Mouse (Mus musculus): ENCODE results near the gene Olfr591. TPM values are rescaled to one million over a fixed set of nuclear protein-coding genes. Genes with fewer than 3 reads are reported as not detected.

Olfr591 gene
- polyA plus RNA-seq, 1 experiment from 2014 or later, result not detected

- no peaks in the 10 kb centered on the region for H3K9me3 ChIP-seq (ENCODE audit: control insufficient read depth, low read length)
- H3K9ac ChIP-seq (ENCODE audit: low read length), result no peak overlapping the region
- H3K4me3 ChIP-seq (ENCODE audit: low read depth, low read length), result no peak overlapping the region
- H3K4me1 ChIP-seq (ENCODE audit: control insufficient read depth, insufficient read depth, low read length), result no peaks in the 10 kb centered on the region
- 48% methylated on average over 3 of the region's 3 CpGs for WGBS
- H3K27ac ChIP-seq (ENCODE audit: low read depth, low read length), result no peak overlapping the region
- no peaks in the 10 kb centered on the region for H3K36me3 ChIP-seq (ENCODE audit: control insufficient read depth, insufficient read depth, low read length)
- no peak overlapping the region for H3K4me2 ChIP-seq
- peak; percentile 84 for DNase-seq (ENCODE audit: low spot score, missing footprints)
- no peaks in the 10 kb centered on the region for H3K27me3 ChIP-seq (ENCODE audit: control insufficient read depth, insufficient read depth, low read length)
- ATAC-seq (ENCODE audit: low FRiP score), result no peak
Observed at GRCm38 (mm10) chr7:103119406-103119805, 58.7 kb downstream of the Olfr591 start.

Other genes with a start within 250 kb of the Olfr591 start
- gene Olfr573-ps1, start 235.8 kb downstream of the Olfr591 start, polyA plus RNA-seq (2014; fragmentation: Nextera tagmentation; extraction: Ambion mirVana), result not detected in 2 replicates
- gene Olfr574, start 229.9 kb downstream of the Olfr591 start, polyA plus RNA-seq (2014; fragmentation: Nextera tagmentation; extraction: Ambion mirVana), result not detected in 2 replicates
- not detected in 2 replicates for gene Olfr575, start 219.6 kb downstream of the Olfr591 start, polyA plus RNA-seq (2014; fragmentation: Nextera tagmentation; extraction: Ambion mirVana)
- gene Olfr576, start 215.7 kb downstream of the Olfr591 start, polyA plus RNA-seq (2014; fragmentation: Nextera tagmentation; extraction: Ambion mirVana), result not detected in 2 replicates
- gene Olfr577, start 202.4 kb downstream of the Olfr591 start, polyA plus RNA-seq (2014; fragmentation: Nextera tagmentation; extraction: Ambion mirVana), result not detected in 2 replicates
- not detected in 2 replicates for gene Olfr578, start 189.0 kb downstream of the Olfr591 start, polyA plus RNA-seq (2014; fragmentation: Nextera tagmentation; extraction: Ambion mirVana)
- gene Olfr582, start 140.3 kb downstream of the Olfr591 start, polyA plus RNA-seq (2014; fragmentation: Nextera tagmentation; extraction: Ambion mirVana), result not detected in 2 replicates
- gene Olfr583, start 127.0 kb downstream of the Olfr591 start, polyA plus RNA-seq (2014; fragmentation: Nextera tagmentation; extraction: Ambion mirVana), result not detected in 2 replicates
- gene Olfr584, start 96.5 kb downstream of the Olfr591 start, polyA plus RNA-seq (2014; fragmentation: Nextera tagmentation; extraction: Ambion mirVana), result not detected in 2 replicates
- not detected in 2 replicates for gene Olfr585, start 80.6 kb downstream of the Olfr591 start, polyA plus RNA-seq (2014; fragmentation: Nextera tagmentation; extraction: Ambion mirVana)
- not detected in 2 replicates for gene Olfr586, start 52.7 kb downstream of the Olfr591 start, polyA plus RNA-seq (2014; fragmentation: Nextera tagmentation; extraction: Ambion mirVana)
- not detected in 2 replicates for gene Olfr588-ps1, start 37.5 kb downstream of the Olfr591 start, polyA plus RNA-seq (2014; fragmentation: Nextera tagmentation; extraction: Ambion mirVana)
- gene Olfr589, start 22.0 kb downstream of the Olfr591 start, polyA plus RNA-seq (2014; fragmentation: Nextera tagmentation; extraction: Ambion mirVana), result not detected in 2 replicates
- gene Olfr592, start 6.5 kb upstream of the Olfr591 start, polyA plus RNA-seq (2014; fragmentation: Nextera tagmentation; extraction: Ambion mirVana), result not detected in 2 replicates
- not detected in 2 replicates for gene Olfr593, start 33.5 kb upstream of the Olfr591 start, polyA plus RNA-seq (2014; fragmentation: Nextera tagmentation; extraction: Ambion mirVana)
- not detected in 2 replicates for gene Olfr594, start 38.7 kb upstream of the Olfr591 start, polyA plus RNA-seq (2014; fragmentation: Nextera tagmentation; extraction: Ambion mirVana)
- gene Usp17ld, start 74.2 kb upstream of the Olfr591 start, polyA plus RNA-seq (2014; fragmentation: Nextera tagmentation; extraction: Ambion mirVana), result not detected in 2 replicates
- not detected in 2 replicates for gene Olfr596, start 127.3 kb upstream of the Olfr591 start, polyA plus RNA-seq (2014; fragmentation: Nextera tagmentation; extraction: Ambion mirVana)
- not detected in 2 replicates for gene Olfr597, start 138.0 kb upstream of the Olfr591 start, polyA plus RNA-seq (2014; fragmentation: Nextera tagmentation; extraction: Ambion mirVana)
- gene Olfr598, start 145.2 kb upstream of the Olfr591 start, polyA plus RNA-seq (2014; fragmentation: Nextera tagmentation; extraction: Ambion mirVana), result not detected in 2 replicates
- gene Olfr599, start 157.6 kb upstream of the Olfr591 start, polyA plus RNA-seq (2014; fragmentation: Nextera tagmentation; extraction: Ambion mirVana), result not detected in 2 replicates
- not detected in 2 replicates for gene Olfr600, start 171.3 kb upstream of the Olfr591 start, polyA plus RNA-seq (2014; fragmentation: Nextera tagmentation; extraction: Ambion mirVana)
- gene Olfr601, start 184.3 kb upstream of the Olfr591 start, polyA plus RNA-seq (2014; fragmentation: Nextera tagmentation; extraction: Ambion mirVana), result not detected in 2 replicates
- gene Olfr603, start 207.8 kb upstream of the Olfr591 start, polyA plus RNA-seq (2014; fragmentation: Nextera tagmentation; extraction: Ambion mirVana), result not detected in 2 replicates
- gene Usp17lc, start 236.7 kb upstream of the Olfr591 start, polyA plus RNA-seq (2014; fragmentation: Nextera tagmentation; extraction: Ambion mirVana), result not detected in 2 replicates

Measured in midbrain, embryonic 11.5 days (tissue).